Mouse (Mus musculus): Measurements from ENCODE around the gene Dhrs3.

The Dhrs3 gene

DNA sequence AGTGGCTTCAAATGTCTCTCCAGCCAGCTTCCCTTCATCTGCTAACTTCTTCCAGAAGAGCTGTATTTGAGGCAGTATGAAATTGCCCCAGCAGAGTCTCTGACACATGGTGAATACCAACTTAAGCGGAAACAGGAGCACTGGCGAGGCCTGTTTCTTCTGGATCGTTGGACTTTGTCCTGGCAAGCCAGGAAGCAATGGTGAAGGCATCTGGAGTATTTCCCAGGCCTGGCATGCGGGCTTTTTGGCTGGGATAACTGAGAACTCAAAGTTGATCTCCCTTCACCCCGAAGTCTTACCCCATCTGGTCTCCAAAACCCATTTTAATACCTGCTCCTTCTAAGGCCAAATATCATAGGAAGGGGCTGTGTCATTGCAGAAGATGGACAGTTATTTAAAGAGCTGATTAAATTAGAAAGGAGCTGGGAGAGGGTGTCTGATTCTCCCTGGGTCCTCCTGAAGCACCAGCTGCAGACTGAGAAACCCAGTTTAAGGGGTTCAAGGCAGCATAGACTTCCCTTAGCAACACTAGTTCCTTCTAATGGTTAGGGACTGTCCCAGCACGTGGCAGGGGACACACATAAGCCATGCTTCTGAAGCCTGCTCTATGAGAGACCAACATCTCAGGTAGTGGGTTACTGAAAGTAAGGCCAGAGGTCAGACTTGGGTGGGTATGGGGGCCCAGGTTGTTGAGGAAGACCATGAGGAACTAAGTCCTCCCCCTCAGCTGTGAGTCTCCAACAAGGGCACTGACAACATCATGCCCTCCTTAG, 80.5 kb downstream of the Dhrs3 start:
- DNase-seq (ENCODE audit: low spot score in 2 of 2) = peak in 1 of 2 experiments; percentile 66

- DNase-seq (ENCODE audit: low spot score in 2 of 2) = no peak
Measured at GRCm38 (mm10) chr4:144974458-144974857, 81.8 kb downstream of the Dhrs3 start.

DNA sequence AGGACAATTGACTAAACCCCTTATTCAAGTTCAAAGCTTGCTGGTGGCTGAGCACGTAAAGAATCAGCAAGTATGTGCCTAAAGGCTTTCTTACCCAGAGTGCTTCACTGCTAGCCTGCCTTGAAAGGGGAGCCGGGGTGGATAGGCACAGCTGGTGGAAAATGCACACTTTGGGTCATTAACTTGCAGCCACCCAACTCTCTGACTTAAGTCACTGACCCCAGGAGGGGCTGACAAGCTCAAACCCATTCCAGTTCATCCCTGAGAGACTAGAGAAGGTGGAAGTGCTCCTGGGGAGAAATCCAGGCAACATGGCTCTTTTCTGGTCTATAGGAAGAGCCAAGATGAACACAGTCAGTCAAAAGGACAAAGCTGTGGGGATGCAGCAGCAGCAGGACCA, 82.9 kb downstream of the Dhrs3 start:
- no peak for DNase-seq (ENCODE audit: low spot score in 2 of 2)

DNA sequence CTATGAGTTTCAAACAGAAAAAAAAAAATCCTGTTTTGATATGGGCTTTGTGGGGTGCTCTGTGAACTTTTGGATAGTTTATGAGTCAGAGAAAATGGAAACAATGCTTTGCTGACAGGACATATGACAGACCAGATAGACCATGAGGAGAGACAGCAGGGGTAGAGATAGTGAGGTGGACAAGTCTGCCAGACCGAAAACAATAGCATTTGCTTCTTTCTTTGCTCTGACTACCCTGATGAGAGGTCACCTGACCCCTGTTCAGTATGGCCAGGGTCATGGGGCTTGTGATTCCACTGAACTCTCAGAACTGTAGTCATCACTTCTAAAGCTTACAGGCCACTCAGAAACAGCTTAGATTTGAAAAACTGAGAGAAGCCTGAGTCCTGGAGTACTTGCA, 84.4 kb downstream of the Dhrs3 start:
- DNase-seq (ENCODE audit: low spot score in 2 of 2) = no peak
